Mouse (Mus musculus) urinary bladder, postnatal 25 days (tissue): ENCODE measurements at regions not wholly inside any gene's neighbourhood (a gene's known extent, or its start where the extent isn't known, plus 50 kb on each side); places are given as distances from the start of the nearest gene placed in this dataset.

Experiments used
- DNase-seq: peaks from one replicate; pipeline ENCODE4 v3.0.0; 2022; ENCODE audit warnings: low spot score

DNA sequence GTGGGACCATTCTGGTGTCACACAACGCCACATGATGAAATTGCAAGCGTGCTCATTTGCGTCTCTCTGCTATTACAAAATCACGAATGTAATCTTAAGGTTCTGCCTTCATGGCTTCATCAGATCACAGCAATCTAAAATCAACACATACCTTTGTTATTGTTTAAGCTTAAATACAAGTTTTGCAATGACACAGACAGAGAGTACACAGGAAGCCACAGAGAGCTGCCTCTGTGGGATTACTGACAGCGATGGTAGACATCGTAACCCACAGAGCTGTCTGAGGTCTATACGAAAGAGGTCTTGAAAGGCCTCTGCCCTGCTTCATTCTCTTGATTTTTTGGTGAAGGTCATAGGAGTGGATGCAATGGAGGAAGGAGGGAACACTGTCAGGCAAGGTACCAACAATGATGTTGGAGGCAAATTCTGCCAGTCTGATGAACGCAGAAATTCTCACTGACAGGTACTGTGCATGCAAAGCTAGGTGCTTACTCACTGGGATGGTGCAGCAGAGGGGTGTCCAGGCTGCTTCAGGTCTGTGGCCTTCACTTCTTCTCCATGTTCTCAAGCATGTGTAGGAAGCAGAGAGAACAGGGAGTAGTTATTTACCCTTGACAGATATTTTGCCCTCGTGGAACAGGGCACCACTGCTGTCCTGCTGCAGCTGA lies 226.5 kb downstream of the Gm19410 start:
- no peak for DNase-seq

DNA sequence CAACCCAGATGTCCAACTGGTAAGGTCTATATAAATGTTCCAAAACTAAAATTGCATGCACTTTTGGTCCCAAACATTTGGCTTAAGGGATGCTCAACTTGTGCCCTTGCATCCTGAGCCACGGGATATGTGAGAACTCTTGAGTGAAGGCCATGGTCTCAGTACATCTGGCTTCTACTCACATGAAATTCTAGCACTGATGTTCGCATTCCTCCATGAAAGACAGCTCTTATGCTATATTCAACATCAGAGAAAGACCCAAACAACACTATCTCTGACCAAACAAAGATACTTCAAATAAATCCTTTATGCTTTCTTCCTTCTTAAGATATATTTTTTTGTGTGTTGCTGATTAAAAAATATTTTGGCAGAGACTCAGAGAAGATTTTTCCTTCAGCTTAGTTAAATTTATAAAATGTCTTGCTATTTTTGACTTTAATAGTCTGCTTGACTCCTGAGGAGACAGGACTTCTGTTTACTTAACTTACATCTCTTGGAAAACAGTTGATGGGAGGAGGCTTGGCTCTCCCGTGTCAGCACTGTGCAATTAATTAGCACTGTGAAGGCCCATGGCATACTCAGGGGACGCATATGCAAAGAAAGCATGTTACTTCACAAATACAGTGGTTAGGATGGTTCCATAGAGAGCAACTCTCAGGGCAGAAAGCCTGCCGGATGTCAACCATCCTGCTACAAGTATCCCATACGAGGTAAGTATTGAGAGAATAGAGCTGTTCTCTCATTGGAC lies 230.9 kb downstream of the Gm19410 start:
- DNase-seq = no peak

DNA sequence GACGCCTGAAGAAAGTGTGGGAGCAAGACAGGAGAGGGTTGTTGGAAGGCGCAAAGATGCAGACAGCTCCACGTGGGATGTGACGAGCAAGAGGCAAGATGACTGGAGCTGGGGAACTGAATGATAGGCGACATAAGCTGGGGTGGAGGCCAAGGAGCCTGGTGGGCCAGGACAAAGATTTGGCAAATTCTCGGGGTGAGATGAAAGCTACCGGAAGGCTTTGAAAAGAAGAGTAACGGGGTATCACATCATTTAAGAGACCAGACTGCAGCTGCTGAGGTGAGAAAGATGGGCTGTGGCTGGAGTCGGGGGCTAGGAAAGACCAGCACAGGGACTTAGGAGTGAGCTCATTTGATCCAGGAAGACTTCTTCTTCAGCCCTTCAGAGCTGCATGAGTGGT lies 234.0 kb downstream of the Gm19410 start:
- no peak for DNase-seq

DNA sequence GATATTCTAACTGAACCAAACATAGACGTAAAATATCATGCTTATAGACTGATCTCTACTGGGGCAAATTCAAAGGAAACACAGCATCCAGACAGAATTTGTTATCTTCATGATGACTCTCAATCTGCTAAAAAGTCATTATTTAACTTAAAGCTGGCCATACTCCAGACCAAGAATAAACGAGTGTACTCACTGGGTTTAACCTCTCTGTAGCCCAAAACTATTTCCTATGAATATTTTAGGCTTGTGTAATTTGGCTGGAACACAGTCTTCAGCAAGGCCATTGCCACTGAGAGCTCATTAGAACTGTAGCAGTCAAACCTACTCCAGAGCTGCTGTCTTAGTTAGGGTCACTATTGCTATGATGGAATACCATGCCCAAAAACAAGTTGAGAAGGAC lies 238.8 kb downstream of the Gm19410 start:
- no peak for DNase-seq

DNA sequence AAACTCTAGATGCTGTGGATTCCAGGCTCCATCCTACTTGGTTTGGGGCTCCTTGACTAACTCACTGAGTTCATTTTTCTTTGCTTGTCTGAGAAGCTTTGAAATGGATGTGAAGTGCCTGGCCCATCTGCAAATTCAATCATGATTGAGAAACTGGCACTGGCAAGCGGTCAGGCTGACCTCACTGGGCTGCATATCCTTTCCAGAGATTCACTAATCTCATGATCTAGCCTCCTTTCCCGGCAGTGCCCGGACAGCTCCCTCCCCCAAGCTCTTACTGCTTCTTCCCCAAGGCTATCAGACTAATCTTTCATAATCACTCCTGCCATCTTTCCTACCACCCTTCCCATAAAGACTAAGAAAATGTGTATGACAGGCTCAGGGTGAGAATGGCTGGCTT lies 239.9 kb downstream of the Gm19410 start:
- no peak for DNase-seq

DNA sequence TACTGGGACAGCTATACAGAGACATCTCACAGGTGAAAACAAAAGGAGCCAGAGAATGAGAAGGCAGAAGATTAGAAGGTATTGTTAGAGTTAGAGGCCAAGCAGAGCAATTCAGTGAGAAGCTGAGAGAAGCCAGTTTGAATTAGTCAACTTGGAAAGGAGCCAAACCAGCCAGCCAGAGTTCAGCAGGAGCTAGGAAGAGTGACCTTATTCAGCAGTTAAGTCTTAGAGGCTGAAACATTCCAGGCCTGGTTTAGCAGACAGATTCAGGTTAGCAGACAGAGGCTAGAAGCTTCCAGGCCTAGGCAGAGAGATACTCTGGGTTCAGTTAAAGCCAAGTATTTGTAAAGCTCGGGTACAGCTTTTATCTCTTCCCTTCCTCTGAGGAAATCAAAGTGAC lies 242.1 kb downstream of the Gm19410 start:
- DNase-seq = no peak

DNA sequence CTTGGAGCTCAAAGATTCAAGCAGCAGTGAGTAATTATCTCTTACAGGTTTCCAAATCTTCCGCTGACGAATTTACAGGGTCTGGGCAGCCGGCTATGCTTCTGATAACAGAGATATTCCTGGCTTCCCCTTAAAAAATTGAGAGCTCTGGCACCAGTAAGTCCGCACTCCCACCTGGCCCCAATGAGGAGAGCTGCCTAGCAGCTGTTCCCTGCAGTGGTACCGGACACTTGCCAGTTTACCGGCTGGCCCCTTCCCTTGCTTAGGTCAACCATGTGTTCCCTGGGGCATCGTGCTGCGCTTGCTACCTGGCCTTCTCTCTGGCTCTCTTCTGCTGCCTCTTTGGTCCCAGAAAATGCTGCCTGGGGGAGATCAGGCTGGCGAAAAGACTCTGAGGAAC lies 244.0 kb downstream of the Gm19410 start:
- DNase-seq = no peak

DNA sequence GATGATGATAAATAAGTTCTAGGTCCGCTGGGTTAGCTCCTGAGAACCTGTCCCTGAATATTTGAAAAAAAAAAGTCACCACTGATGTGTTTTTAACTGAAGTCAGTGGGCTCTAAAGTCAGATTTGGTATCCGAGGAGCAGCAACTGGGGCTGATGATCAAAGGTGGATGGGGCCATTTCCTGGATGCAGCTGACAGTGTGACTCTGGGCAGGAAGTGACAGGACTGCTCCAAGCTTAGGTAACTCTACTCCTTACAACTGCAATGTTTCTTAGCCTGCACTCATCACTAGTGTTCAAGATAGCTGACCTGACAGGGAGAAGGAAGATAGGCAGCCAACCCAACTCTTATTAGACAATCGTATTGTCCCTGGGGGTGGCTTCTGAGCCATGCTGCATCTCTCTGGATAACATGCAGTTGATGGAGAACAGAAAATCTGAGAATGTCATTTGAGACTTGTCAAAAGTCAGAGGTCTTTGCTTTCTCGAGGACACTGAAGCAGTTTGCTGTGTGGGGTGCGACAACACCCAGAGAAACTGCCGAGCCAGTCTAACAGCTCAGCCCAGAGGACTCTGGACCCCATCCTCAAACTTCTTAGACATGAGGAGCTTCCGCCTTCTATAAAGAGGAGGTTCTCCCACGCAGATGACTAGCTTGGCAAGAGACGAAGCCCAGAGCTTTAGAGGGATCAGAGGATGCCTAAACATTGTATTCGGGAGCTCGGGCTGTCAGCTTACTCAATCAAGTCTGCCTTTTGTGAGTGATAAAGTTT lies 245.0 kb downstream of the Gm19410 start:
- DNase-seq = no peak

DNA sequence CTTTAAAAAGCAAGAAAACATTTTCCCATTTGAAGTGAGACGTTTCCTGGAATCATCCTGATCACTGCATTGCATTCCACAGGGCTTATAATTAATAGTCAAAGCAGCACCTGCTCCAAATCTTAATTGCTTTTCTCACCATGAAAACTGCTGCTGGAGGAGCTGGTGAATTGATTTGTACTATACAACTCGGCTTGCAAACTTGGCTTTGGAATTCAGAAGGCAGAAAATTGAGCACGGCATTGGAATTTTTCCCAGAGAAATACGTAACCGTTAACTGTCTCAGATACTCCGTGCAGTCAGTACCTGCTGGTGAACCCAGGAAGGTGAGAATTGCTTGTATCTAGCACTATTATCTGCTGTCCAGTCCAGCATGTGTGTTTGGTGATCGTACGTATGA lies 249.3 kb downstream of the Gm19410 start:
- no peak for DNase-seq

DNA sequence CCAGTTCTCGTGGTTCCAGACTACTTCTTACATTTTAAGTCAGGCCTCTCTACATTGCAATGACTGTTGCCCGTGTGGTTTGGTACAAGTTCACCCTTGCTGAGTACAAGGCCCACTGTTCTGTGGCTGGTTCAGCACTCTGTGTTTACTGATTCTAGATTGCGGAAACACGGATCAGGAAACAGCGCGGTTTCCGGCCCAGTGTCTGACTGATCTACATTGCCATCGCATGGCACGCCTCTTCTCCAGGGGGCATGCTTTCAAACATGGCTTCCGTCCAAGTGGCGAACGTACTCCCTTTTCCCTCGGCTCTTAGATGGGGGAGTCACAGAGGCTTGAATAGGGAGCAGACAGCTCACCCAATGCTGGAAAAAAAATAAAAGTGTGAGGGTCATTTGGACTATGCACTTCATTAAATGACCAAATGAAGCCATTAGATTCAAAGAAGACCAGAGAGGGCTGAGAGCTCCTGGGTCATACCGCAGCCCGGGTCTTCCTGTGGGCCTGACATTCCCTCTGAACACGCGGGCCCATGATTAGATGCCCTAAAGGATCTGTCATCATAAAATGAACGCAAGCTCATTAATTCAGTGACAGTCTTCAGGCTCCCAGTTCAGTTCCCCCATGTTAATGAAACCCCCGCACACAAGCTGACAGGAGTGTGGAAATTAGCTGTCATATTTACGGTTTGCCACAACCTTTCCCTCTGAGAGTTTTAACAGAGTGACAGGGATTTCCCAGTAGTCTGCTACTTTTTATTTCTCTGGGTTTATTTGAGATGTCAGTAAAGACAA lies 250.9 kb downstream of the Gm19410 start:
- DNase-seq = no peak

DNA sequence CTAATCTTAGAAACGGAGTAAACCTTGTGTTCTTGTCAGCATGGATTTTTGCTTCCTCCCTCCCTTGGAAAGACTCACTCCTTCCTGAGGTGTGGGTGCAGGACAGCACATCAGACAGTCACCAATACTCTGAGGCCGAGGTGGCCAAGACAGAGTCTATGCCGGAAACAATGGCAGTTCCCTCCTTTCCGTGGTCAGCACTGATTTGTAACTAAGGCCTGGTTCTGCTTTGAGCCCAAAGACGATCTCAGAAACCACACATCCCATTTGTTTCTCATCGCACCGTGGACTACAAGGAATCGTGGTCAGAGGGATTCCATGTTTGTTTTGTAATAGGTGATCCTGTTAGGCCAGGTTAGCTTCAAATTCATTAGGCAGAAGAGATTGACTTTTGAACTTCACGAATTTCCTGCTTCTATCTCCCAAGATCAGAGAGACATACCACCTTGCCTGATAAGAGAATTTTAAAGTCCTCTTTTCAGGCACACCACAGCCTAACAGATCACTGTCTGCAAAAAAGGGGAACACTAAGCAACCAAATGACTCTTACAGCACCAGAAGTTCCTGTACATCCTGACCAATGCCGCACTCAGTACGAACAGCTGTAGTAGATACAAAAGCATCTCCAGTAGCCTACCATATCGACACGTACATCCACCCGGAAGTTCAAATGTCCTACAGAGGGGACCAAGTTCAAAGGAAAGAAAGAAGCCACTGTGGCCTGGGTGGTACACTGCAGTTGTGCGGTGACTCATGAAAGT lies 253.6 kb downstream of the Gm19410 start:
- DNase-seq = no peak

DNA sequence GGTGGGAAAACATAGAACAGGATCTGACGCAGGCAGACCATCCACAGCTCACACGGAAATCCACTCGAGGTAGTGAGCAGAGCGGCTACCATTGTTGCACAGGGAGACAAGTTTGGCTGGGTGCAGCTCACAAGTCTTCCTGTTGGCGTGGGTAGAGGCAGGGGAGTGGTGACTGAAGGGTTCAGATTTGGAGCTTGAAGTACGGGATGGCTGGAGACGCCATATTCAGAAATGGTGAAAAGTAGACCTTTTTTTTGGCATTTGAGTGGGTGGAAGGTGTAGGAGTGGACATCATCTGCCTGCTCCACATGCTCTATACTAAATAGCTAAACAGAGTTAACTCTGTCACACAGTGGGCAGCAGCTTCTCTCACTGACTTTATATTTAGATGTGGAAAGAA lies 254.3 kb downstream of the Gm19410 start:
- DNase-seq = no peak

DNA sequence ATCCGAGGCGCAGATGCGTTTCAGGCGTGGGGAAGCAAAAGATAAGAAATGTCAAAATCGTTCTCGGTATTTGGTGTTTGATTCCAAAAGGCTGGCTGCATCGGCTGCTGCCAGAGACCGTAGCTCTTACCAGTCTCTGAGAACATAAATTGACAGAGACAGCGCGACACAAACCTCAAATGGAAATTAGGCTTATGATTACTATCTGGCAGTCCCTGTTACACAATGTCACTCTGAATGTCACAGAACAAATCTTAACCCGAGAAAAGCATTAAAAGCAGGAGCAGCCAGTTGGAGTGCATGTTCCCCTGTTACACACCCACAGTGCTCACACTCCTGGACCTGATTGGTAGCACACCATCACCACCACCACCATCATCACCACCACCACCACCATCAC lies 262.0 kb downstream of the Gm19410 start:
- no peak for DNase-seq

DNA sequence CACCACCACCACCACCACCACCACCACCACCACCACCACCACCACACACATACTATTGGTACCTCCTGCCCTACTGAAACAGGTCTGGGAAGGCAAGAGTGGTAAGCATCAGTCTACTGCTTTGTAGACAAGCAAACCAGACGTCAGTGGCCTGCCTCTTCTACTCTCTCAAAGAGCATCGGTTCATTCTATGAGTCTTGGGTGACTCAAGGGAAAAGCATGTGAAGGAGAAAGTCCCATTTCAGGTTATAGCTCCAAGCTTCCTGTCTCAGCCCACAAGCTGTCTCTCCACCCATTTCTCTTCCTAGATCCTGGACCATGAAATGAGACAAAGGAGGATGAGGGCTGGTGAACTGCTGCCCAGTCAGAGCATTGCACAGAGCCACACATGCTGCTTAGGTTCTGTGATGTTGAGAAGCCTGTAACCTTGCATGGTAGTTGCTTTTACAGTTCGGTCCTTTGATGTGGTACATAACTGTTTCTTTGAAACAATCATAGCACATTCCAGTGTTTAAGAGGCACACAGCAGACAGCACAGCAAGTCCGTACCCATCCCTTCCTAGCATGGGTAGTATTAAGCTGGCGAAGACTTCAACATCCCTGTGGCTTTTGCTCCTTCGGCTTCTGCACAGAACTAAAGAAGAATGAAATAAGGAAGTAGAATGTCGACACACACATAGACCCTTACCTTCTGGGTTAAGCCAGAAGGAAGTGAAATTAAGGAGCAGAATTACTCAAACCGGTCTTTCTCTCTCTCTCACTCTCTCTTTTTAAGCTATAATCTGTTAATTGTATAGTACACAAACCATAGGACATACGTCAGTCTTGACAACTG lies 262.7 kb downstream of the Gm19410 start:
- no peak for DNase-seq

DNA sequence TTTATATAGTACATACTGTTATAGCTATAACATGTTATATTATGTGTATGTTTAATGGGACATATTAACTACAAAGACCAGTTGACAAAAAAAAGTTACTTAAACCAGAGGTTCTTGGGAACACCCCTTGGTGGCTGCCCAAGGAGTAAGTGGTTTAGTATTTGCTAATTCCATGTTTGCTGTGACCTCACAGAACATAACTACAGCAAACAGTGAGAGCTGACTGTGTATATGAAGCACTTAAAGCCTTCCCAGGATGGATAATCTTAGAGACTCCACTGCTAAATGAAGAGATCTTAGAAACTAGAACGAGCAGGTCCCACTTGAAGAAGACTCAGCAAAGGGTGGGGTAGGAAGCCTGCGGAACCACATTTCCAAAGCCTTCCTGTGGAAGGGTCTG lies 263.9 kb downstream of the Gm19410 start:
- no peak for DNase-seq

DNA sequence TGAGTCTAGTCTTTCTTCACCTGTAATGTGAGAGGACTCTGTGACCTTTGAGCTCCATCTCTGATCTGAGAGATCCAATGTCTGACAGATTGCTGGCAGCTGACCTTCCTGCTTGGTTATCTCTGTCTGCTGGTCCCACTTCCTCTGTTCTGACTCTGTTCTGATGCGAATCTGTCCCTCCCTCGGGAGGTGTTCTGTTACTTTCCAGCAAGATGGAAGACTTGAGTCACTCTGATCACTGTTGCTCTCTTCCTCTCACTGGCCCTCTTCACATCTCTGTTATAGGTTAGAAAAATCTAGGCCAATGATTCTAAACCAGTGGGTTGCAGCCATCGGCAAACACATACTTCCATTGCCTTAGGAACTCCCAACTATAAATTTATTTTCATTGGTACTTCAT lies 264.6 kb downstream of the Gm19410 start:
- DNase-seq = no peak

DNA sequence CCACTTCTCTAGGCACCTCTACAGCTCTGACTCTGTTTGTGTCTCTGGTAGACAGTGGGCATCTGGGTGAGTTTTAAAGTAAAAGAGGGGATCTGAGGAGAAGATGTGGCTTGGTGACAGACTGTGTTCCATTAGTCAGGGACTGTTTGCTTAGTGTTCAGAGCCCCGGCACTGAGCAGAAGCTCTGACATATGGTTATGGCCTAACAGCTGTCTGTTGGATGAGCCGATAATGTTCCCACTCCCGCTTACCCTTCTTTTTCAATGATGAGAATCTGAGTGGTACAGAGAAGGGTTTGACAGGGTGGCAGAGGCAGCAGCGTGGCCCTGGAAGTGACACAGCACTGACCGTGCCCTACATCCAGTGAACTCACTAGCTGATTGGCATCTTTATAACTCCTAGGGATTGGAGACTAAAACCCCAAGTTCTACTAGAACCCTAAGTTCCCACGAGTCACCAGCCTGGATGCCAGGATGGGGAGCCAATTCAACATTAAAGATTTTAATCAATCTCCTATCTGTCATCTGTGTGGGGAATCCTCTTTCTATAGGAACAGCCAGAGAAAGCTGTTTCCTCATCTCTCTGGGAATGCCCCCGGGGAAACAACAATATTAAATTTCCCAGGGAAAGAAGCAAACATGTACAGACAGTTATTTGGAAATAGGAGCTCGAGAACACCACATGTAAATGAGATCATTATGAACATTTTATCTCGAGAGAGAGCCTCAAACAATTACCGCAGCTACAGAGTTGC lies 266.6 kb downstream of the Gm19410 start:
- DNase-seq = no peak

DNA sequence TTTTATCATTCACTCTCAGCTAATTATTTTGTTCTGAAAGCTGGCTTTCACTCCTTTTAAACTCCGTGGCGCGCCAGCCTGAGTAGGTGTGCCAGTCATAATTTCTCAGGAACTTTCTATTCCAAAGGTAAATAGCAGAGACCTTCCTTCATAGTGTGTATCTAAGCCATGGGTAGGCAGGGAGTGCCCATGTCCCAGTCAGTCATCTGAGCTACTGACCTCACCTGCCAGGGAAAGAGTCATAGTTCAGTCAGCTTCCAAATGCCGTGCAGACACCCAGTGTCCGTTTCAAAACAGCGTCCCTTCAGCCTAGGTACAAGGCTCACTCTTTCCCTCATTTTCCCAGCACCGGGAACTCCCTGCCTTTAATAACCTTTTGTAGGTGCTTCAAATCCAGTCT lies 269.7 kb downstream of the Gm19410 start:
- no peak for DNase-seq

DNA sequence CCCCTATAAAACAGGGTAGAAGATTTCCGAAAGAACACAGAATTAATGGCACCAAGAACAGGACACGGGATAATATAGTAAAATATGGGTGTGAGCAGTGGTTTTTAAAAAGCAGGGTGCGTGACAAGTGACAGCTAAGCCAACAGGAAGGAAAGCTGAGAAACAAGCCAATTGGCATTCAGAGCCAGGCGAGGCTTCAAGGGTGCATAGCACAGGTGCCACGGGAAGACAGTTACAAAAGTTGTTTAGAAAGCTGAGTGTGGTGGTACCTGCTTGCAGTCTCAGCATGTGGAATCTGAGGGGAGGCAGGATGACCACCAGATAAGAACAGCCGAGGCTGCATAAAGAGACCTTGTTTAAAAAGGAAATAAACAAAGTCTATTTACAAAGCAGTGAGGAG lies 270.7 kb downstream of the Gm19410 start:
- no peak for DNase-seq
